34 mouse cellular contexts compared by ENCODE assay signal in genomic region chr9:120074516-120074915, GRCm38 (mm10). TPM values are rescaled to one million over a fixed set of nuclear protein-coding genes. Genes with fewer than 3 reads are reported as not detected.
A peak's percentile ranks its signal among the peaks of the same experiment; 100 is the strongest.
DNase-seq lines count a peak whose midpoint lies in the region; ATAC-seq and TF ChIP-seq lines count a peak whose summit lies in the region.
"Had no signal": no experiment of that assay in that cellular context is flagged by ENCODE, and none has a peak within 500 bp of the region (broad histone marks: within the 10 kb centered on the region; RNA-seq: fewer than 3 reads in every experiment).

No protein-coding gene starts in this region.

- no peak overlapping the region for H3K27ac ChIP-seq in left cerebral cortex, adult 2 months
- H3K27ac ChIP-seq: embryonic facial prominence, embryonic 10.5 days; embryonic facial prominence, embryonic 13.5 days; forebrain, embryonic 12.5 days; hindbrain, embryonic 10.5 days; hindbrain, embryonic 13.5 days had no signal

- no peak for TF ChIP-seq CTCF in left cerebral cortex, adult 2 months (IDR thresholded peaks at IDR 0.05)

- peak; percentile 6 for DNase-seq in 416B (ENCODE audit: low read depth)
- DNase-seq in CD4-positive helper T cell, adult 2 months (ENCODE audit: low read depth, low spot score), result peak; percentile 90
- DNase-seq in T-cell, adult 2 months (ENCODE audit: low spot score), result peak; percentile 67
- DNase-seq in left cerebral cortex, adult 2 months (ENCODE audit: extremely low spot score in 1 of 2, low spot score in 2 of 2), result no peak
- DNase-seq in c-Kit-positive CD71-positive TER-119-positive erythroid progenitor cells, embryonic 14.5 days (ENCODE audit: low spot score), result no peak
- DNase-seq in layer of hippocampus, adult 8-10 months (ENCODE audit: low spot score in 2 of 2), result no peak
- DNase-seq: adrenal gland, adult 2 months; adrenal gland, postnatal 14 days; cerebellum, adult 11-12 months; cerebellum, adult 8-10 months; cerebellum, postnatal 10 days; cerebellum, postnatal 36 days; embryo, embryonic 11 days; gastrocnemius, postnatal 10 days; gastrocnemius, postnatal 36 days; heart, postnatal 36 days had no signal

- intact Hi-C loops in left cerebral cortex, adult 2 months (cut with DNase I), result no loop called here

- ATAC-seq in inflammation-experienced regulatory T-cells, adult 6 months, result peak; percentile 98
- ATAC-seq: forebrain, embryonic 16.5 days; hindbrain, embryonic 16.5 days; intestine, postnatal 0 days had no signal

- H3K4me3 ChIP-seq in left cerebral cortex, adult 2 months, result no peak overlapping the region
- H3K4me3 ChIP-seq: embryonic facial prominence, embryonic 10.5 days; embryonic facial prominence, embryonic 13.5 days; erythroblast, embryonic 14.5 days; forebrain, embryonic 12.5 days; hindbrain, embryonic 10.5 days; hindbrain, embryonic 13.5 days had no signal

RNA-seq across cellular contexts. Expression of gene Cx3cr1, which starts 4.8 kb away (rescaled TPM):
- 1 to 10 TPM in 1 of 3 experiments, under 1 TPM in 2; 0.29 to 1.2 (median 0.43) TPM for polyA plus RNA-seq in inflammation-experienced regulatory T-cells, adult 6 months (2017; shearing (Covaris generic))
- 10 to 100 TPM; 28.6 to 30.9 TPM for total RNA-seq in left cerebral cortex, adult 2 months (2021)
- 100 to 1,000 TPM in 2 of 4 experiments, 10 to 100 TPM in 2; 28.2 to 108 (median 66.4) TPM for total RNA-seq in layer of hippocampus, adult 8-10 months (2022)

RNA-seq across cellular contexts. Expression of gene Ccr8, which starts 17.4 kb away (rescaled TPM):
- 100 to 1,000 TPM in 1 of 3 experiments, 10 to 100 TPM in 2; 58.7 to 102 (median 87.0) TPM for polyA plus RNA-seq in inflammation-experienced regulatory T-cells, adult 6 months (2017; shearing (Covaris generic))
- total RNA-seq in left cerebral cortex, adult 2 months (2021), result not detected
- total RNA-seq in layer of hippocampus, adult 8-10 months (2022), result not detected
- total RNA-seq: adrenal gland, adult 2 months; adrenal gland, postnatal 14 days; adrenal gland, postnatal 4 days; gastrocnemius, adult 18-20 months; gastrocnemius, postnatal 36 days; granulocyte monocyte progenitor cell, adult 5-6 weeks; heart, adult 8-10 months; heart, postnatal 36 days had no signal
- polyA plus RNA-seq: adrenal gland, adult 2 months; embryonic facial prominence, embryonic 10.5 days; erythroblast, embryonic 14.5 days; forebrain, embryonic 12.5 days; forebrain, embryonic 16.5 days; heart, embryonic 11.5 days; heart, embryonic 14.5 days; heart, postnatal 0 days; hindbrain, embryonic 10.5 days; hindbrain, embryonic 13.5 days; hindbrain, embryonic 16.5 days had no signal

RNA-seq across cellular contexts. Expression of gene Slc25a38, which starts 35.7 kb away (rescaled TPM):
- 10 to 100 TPM; 17.6 to 21.3 (median 18.1) TPM for polyA plus RNA-seq in inflammation-experienced regulatory T-cells, adult 6 months (2017; shearing (Covaris generic))
- total RNA-seq in left cerebral cortex, adult 2 months (2021), result 10 to 100 TPM; 24.3 to 24.9 TPM
- 10 to 100 TPM; 23.5 to 31.8 (median 26.7) TPM for total RNA-seq in layer of hippocampus, adult 8-10 months (2022)

RNA-seq across cellular contexts. Expression of gene Xirp1, which starts 51.1 kb away (rescaled TPM):
- polyA plus RNA-seq in inflammation-experienced regulatory T-cells, adult 6 months (2017; shearing (Covaris generic)), result not detected
- total RNA-seq in left cerebral cortex, adult 2 months (2021), result under 1 TPM; 0.14 to 0.20 TPM
- total RNA-seq in layer of hippocampus, adult 8-10 months (2022), result under 1 TPM; 0.06 to 0.25 (median 0.10) TPM
- total RNA-seq: granulocyte monocyte progenitor cell, adult 5-6 weeks had no signal
- polyA plus RNA-seq: erythroblast, embryonic 14.5 days; forebrain, embryonic 16.5 days; hindbrain, embryonic 16.5 days; intestine, embryonic 14.5 days had no signal

RNA-seq across cellular contexts. Expression of gene Rpsa, which starts 53.0 kb away (rescaled TPM):
- polyA plus RNA-seq in inflammation-experienced regulatory T-cells, adult 6 months (2017; shearing (Covaris generic)), result 1,000 to 10,000 TPM; 2,403 to 3,589 (median 3,256) TPM
- 100 to 1,000 TPM; 398 to 400 TPM for total RNA-seq in left cerebral cortex, adult 2 months (2021)
- total RNA-seq in layer of hippocampus, adult 8-10 months (2022), result 100 to 1,000 TPM; 400 to 515 (median 436) TPM

Comparison
In these comparisons a context has a peak if more than half of its experiments do, and no peak if none do; other contexts are left out.
1. DNase-seq: peak in 416B (single experiment), CD4-positive helper T cell, adult 2 months (single experiment) and T-cell, adult 2 months (single experiment); none in left cerebral cortex, adult 2 months (0 of 2), c-Kit-positive CD71-positive TER-119-positive erythroid progenitor cells, embryonic 14.5 days (single experiment) and layer of hippocampus, adult 8-10 months (0 of 2).